Mouse (Mus musculus): ENCODE measurements around the gene Olfr849.

Olfr849 gene

GRCm38 (mm10) chr9:19439966-19440365 is at the start of gene Olfr849:
Gene Olfr849, plus strand, starts transcription at chr9:19440266.
- no peak for DNase-seq (ENCODE audit: low spot score)

GRCm38 (mm10) chr9:19478148-19478547 is 38.1 kb downstream of the Olfr849 start, which contains the start of gene Olfr850:
Gene Olfr850, minus strand, starts transcription at chr9:19478248.
- no peak for DNase-seq (ENCODE audit: low spot score)

GRCm38 (mm10) chr9:19492995-19493394 is 52.9 kb downstream of the Olfr849 start, which contains the start of gene Olfr851:
Gene Olfr851, plus strand, starts transcription at chr9:19493295.
- no peak for DNase-seq (ENCODE audit: low spot score)
